Mouse (Mus musculus) kidney, adult 2 months (tissue): ENCODE measurements around the gene Ripor2.

Experiments used
- CTCF ChIP-seq: fragments of 200-500 bp; conservative IDR thresholded peaks from 2 replicates; pipeline ENCODE4 v1.5.1; 2011; ENCODE audit warnings: low read depth, mild to moderate bottlenecking, control low read depth, low read length, moderate library complexity, mixed read lengths; ENCODE audit not compliant: insufficient read depth, insufficient read length
- POLR2A ChIP-seq: fragments of 200-500 bp; IDR thresholded peaks from one replicate; pipeline ENCODE4 v1.6.1; 2011; ENCODE audit warnings: low read depth, low read length, control low read depth

DNA sequence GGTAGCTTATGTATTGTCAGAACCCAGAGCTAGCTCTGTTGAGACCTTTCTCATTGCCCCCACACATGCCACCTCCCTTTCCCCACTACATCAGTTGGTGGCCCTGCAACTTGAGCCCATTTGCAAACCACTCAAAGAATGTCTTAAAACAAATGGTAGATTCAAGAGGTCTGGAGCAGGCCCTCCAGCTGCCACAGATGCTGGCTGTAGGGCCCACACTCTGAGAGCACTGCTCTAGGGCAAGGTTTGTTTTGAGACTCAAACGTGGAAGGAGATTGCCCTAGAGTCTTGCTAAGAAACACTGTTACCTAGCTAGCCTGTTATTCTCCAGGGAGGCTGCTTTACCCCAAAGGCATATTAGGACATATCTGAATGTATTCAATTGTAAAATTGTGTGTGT lies 36.3 kb upstream of the Ripor2 start:
- TF ChIP-seq POLR2A = no peak
- no peak for TF ChIP-seq CTCF
